In genomic region chr6:36221308-36221707, GRCm38 (mm10) we compare ENCODE assay signal across 24 mouse cellular contexts.
"Had no signal": no experiment of that assay in that cellular context is flagged by ENCODE, and none has a peak within 500 bp of the region (broad histone marks: within the 10 kb centered on the region; RNA-seq: fewer than 3 reads in every experiment).

No protein-coding gene starts in this region.

- H3K27ac ChIP-seq: gastrocnemius, adult 2 months; hindbrain, embryonic 10.5 days; hindbrain, embryonic 12.5 days; hindbrain, embryonic 14.5 days; intestine, embryonic 15.5 days; layer of hippocampus, adult 2 months; left cerebral cortex, adult 2 months; limb, embryonic 10.5 days; limb, embryonic 12.5 days had no signal

- H3K27me3 ChIP-seq: heart, embryonic 12.5 days; hindbrain, embryonic 12.5 days; intestine, embryonic 15.5 days; limb, embryonic 12.5 days had no signal

- H3K4me2 ChIP-seq: heart, embryonic 12.5 days; hindbrain, embryonic 12.5 days; hindbrain, embryonic 14.5 days; intestine, embryonic 15.5 days; limb, embryonic 12.5 days had no signal

- DNase-seq: gastrocnemius, adult 2 months; gastrocnemius, postnatal 10 days; gastrocnemius, postnatal 25 days; heart, adult 18-20 months; heart, postnatal 10 days; heart, postnatal 4 days; kidney, adult 18-20 months; kidney, adult 8-10 months; kidney, postnatal 10 days; kidney, postnatal 25 days; kidney, postnatal 4 days had no signal

- H3K36me3 ChIP-seq: heart, embryonic 12.5 days; hindbrain, embryonic 10.5 days; hindbrain, embryonic 12.5 days; intestine, embryonic 15.5 days; limb, embryonic 10.5 days; limb, embryonic 12.5 days had no signal

- H3K4me3 ChIP-seq: gastrocnemius, adult 2 months; heart, embryonic 12.5 days; hindbrain, embryonic 10.5 days; hindbrain, embryonic 12.5 days; intestine, embryonic 15.5 days; layer of hippocampus, adult 2 months; left cerebral cortex, adult 2 months; limb, embryonic 10.5 days; limb, embryonic 12.5 days had no signal

- H3K9me3 ChIP-seq: heart, embryonic 12.5 days; hindbrain, embryonic 10.5 days; hindbrain, embryonic 12.5 days; intestine, embryonic 15.5 days; limb, embryonic 10.5 days; limb, embryonic 12.5 days had no signal

- ATAC-seq: forebrain, embryonic 16.5 days; hindbrain, embryonic 16.5 days; inflammation-experienced regulatory T-cells, adult 6 months; intestine, embryonic 15.5 days; intestine, postnatal 0 days had no signal

- H3K4me1 ChIP-seq: heart, embryonic 12.5 days; hindbrain, embryonic 10.5 days; hindbrain, embryonic 12.5 days; intestine, embryonic 15.5 days; limb, embryonic 10.5 days; limb, embryonic 12.5 days had no signal

- H3K9ac ChIP-seq: heart, embryonic 12.5 days; hindbrain, embryonic 12.5 days; hindbrain, embryonic 14.5 days; intestine, embryonic 15.5 days; limb, embryonic 12.5 days had no signal
